Mouse (Mus musculus): ENCODE measurements at regions not wholly inside any gene's neighbourhood (a gene's known extent, or its start where the extent isn't known, plus 50 kb on each side); places are given as distances from the start of the nearest gene placed in this dataset.

GRCm38 (mm10) chr7:124671117-124671516 is 688.4 kb downstream of the Hs3st4 start:
- DNase-seq (ENCODE audit: low spot score): no peak

GRCm38 (mm10) chr7:124676854-124677515 is 694.3 kb downstream of the Hs3st4 start:
- DNase-seq (ENCODE audit: low spot score): peak; percentile 79

GRCm38 (mm10) chr7:124680561-124680960 is 697.9 kb downstream of the Hs3st4 start:
- DNase-seq (ENCODE audit: low spot score): no peak

- no peak for DNase-seq (ENCODE audit: low spot score)
Observed at GRCm38 (mm10) chr7:124681212-124681611, 698.5 kb downstream of the Hs3st4 start.

GRCm38 (mm10) chr7:124681820-124682219 is 699.2 kb downstream of the Hs3st4 start:
- DNase-seq (ENCODE audit: low spot score): no peak

- DNase-seq (ENCODE audit: low spot score): no peak
Observed at GRCm38 (mm10) chr7:124685424-124685823, 702.8 kb downstream of the Hs3st4 start.

GRCm38 (mm10) chr7:124704163-124704824 is 721.6 kb downstream of the Hs3st4 start:
- no peak for DNase-seq (ENCODE audit: low spot score)

- no peak for DNase-seq (ENCODE audit: low spot score)
Observed at GRCm38 (mm10) chr7:124707143-124707542, 724.5 kb downstream of the Hs3st4 start.

- DNase-seq (ENCODE audit: low spot score): no peak
Observed at GRCm38 (mm10) chr7:124708771-124709485, 726.3 kb downstream of the Hs3st4 start.

GRCm38 (mm10) chr7:124720927-124721326 is 723.5 kb upstream of the Kdm8 start:
- no peak for DNase-seq (ENCODE audit: low spot score)

- no peak for DNase-seq (ENCODE audit: low spot score)
Observed at GRCm38 (mm10) chr7:124742086-124742485, 702.4 kb upstream of the Kdm8 start.

GRCm38 (mm10) chr7:124746321-124746720 is 698.2 kb upstream of the Kdm8 start:
- no peak for DNase-seq (ENCODE audit: low spot score)

- no peak for DNase-seq (ENCODE audit: low spot score)
Observed at GRCm38 (mm10) chr7:124748396-124748795, 696.1 kb upstream of the Kdm8 start.

GRCm38 (mm10) chr7:124759084-124759483 is 685.4 kb upstream of the Kdm8 start:
- DNase-seq (ENCODE audit: low spot score): no peak

- DNase-seq (ENCODE audit: low spot score): no peak
Observed at GRCm38 (mm10) chr7:124777822-124778221, 666.7 kb upstream of the Kdm8 start.

- no peak for DNase-seq (ENCODE audit: low spot score)
Observed at GRCm38 (mm10) chr7:124782816-124783215, 661.7 kb upstream of the Kdm8 start.

- DNase-seq (ENCODE audit: low spot score): no peak
Observed at GRCm38 (mm10) chr7:124784995-124785394, 659.5 kb upstream of the Kdm8 start.

- no peak for DNase-seq (ENCODE audit: low spot score)
Observed at GRCm38 (mm10) chr7:124785896-124786295, 658.6 kb upstream of the Kdm8 start.

- DNase-seq (ENCODE audit: low spot score): no peak
Observed at GRCm38 (mm10) chr7:124788781-124789180, 655.7 kb upstream of the Kdm8 start.

- DNase-seq (ENCODE audit: low spot score): no peak
Observed at GRCm38 (mm10) chr7:124803101-124803500, 641.4 kb upstream of the Kdm8 start.

- DNase-seq (ENCODE audit: low spot score): no peak
Observed at GRCm38 (mm10) chr7:124834692-124835091, 609.8 kb upstream of the Kdm8 start.

GRCm38 (mm10) chr7:124836531-124836930 is 607.9 kb upstream of the Kdm8 start:
- no peak for DNase-seq (ENCODE audit: low spot score)

GRCm38 (mm10) chr7:124855056-124855455 is 589.4 kb upstream of the Kdm8 start:
- DNase-seq (ENCODE audit: low spot score): no peak

Measured in lung, postnatal 25 days (tissue).